Mouse (Mus musculus): Measurements from ENCODE around the gene Tmem201. TPM values are rescaled to one million over a fixed set of nuclear protein-coding genes. Genes with fewer than 3 reads are reported as not detected.

Gene Tmem201
- total and polyA plus RNA-seq, 3 experiments = 6.4 to 29.2 (median 16.2) TPM

DNA sequence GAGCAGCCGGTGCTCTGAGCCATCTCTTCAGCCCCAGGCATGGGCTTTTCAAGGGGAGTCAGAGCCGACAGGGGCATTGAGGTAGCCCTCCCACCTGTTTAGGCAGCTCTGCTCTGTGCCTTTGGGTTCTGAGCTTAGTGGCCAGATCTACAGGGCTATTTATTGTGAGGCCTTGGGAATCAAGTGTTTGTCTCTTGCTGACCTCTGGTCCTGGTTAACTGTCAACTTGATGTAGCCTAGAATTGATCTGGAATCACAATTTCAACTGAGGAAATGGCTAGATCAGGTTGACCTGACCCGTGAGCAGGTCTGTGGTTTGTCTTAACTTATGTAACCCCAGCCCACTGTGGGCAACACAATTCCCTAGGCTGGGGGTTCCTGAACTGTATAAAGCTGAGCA, 23.3 kb downstream of the Tmem201 start:
- H3K36me3 ChIP-seq (replicated peaks in 1 of 2; ENCODE audit: control insufficient read depth in 1 of 2, insufficient read depth in 1 of 2, low read length in 1 of 2) = peaks cover 42 to 67% of the 10 kb centered on the region in 2 experiments
- H3K79me2 ChIP-seq (replicated peaks; ENCODE audit: control insufficient read depth, extremely low read depth, insufficient read depth, poor library complexity, severe bottlenecking) = no peaks in the 10 kb centered on the region
- H3K27me3 ChIP-seq (replicated peaks) = no peaks in the 10 kb centered on the region
- peaks cover 3% of the 10 kb centered on the region for H3K9me3 ChIP-seq (replicated peaks; ENCODE audit: low read length)
- dilution Hi-C loops (cut with MboI; ENCODE audit: extremely low pct_ligation_motif_present, extremely low pct_unique_long_range_greater_than_20kb, low sequenced_read_pairs) (no loop called here), in situ Hi-C loops (cut with MboI; ENCODE audit: low pct_ligation_motif_present, low pct_unique_long_range_greater_than_20kb, low sequenced_read_pairs) (loop anchor here (5.0 to 25.0 kb wide), 2 partner anchors 167 to 552 kb away; partner anchors contain the start of gene Pgd)
- no peak overlapping the region for H3K27ac ChIP-seq (ENCODE audit: insufficient read depth, low read depth)
- no peak overlapping the region for H3K4me3 ChIP-seq (replicated peaks in 1 of 3; ENCODE audit: low read depth in 2 of 3, low read length in 2 of 3, poor library complexity in 1 of 3)
- H3K9ac ChIP-seq (ENCODE audit: insufficient read depth, low read depth) = no peak overlapping the region
- TF ChIP-seq ZC3H11A (IDR thresholded peaks at IDR 0.05; ENCODE audit: low read depth, low read length) = no peak
- no peak for TF ChIP-seq NELFE (IDR thresholded peaks at IDR 0.05; ENCODE audit: low read depth, low read length)
- TF ChIP-seq TBP (conservative IDR thresholded peaks at IDR 0.05; ENCODE audit: low read depth, low read length) = no peak
- TF ChIP-seq POLR2A (IDR thresholded peaks at IDR 0.05; ENCODE audit: low read depth, low read length) = no peak
- peak; percentile 76 for TF ChIP-seq POLR2AphosphoS2 (IDR thresholded peaks at IDR 0.05; ENCODE audit: low read depth, low read length)
- no peak for TF ChIP-seq USF2 (conservative IDR thresholded peaks at IDR 0.05; ENCODE audit: low read depth, low read length)
- TF ChIP-seq ETS1 (conservative IDR thresholded peaks at IDR 0.05; ENCODE audit: low read depth, low read length) = no peak
- no peak for DNase-seq (ENCODE audit: extremely low read depth)
- peaks cover 0 to 14% of the 10 kb centered on the region in 2 experiments; a peak in 2 of 4 replicates for H3K4me1 ChIP-seq (ENCODE audit: control insufficient read depth in 1 of 2, insufficient read depth in 2 of 2)
- no peak overlapping the region for H3K4me2 ChIP-seq (ENCODE audit: insufficient read depth, low read depth, poor library complexity, severe bottlenecking)

GRCm38 (mm10) chr4:149711955-149712354, 25.9 kb downstream of the Tmem201 start:
- no peak overlapping the region for H3K4me3 ChIP-seq (replicated peaks in 1 of 3; ENCODE audit: low read depth in 2 of 3, low read length in 2 of 3, poor library complexity in 1 of 3)
- dilution Hi-C loops (cut with MboI; ENCODE audit: extremely low pct_ligation_motif_present, extremely low pct_unique_long_range_greater_than_20kb, low sequenced_read_pairs) = no loop called here
- peak; percentile 31 for DNase-seq (ENCODE audit: extremely low read depth)

More at GRCm38 (mm10) chr4:149711955-149712354, 25.9 kb downstream of the Tmem201 start:
- Histone ChIP-seq H3K27ac (ENCODE audit: insufficient read depth, low read depth) (no peak overlapping the region), H3K36me3 (replicated peaks in 1 of 2; ENCODE audit: control insufficient read depth in 1 of 2, insufficient read depth in 1 of 2, low read length in 1 of 2) (peaks cover 16 to 62% of the 10 kb centered on the region in 2 experiments), H3K79me2 (replicated peaks; ENCODE audit: control insufficient read depth, extremely low read depth, insufficient read depth, poor library complexity, severe bottlenecking) (0 out of 2 replicates have a peak, but pooled peaks cover under 1% of the 10 kb centered on the region), H3K9ac (ENCODE audit: insufficient read depth, low read depth) (no peak overlapping the region), H3K4me1 (ENCODE audit: control insufficient read depth in 1 of 2, insufficient read depth in 2 of 2) (peaks cover 0 to 28% of the 10 kb centered on the region in 2 experiments; a peak in 3 of 4 replicates), H3K4me2 (ENCODE audit: insufficient read depth, low read depth, poor library complexity, severe bottlenecking) (no peak overlapping the region), H3K9me3 (replicated peaks; ENCODE audit: low read length) (peaks cover 3% of the 10 kb centered on the region), H3K27me3 (replicated peaks) (no peaks in the 10 kb centered on the region)
- TF ChIP-seq TCF12 (IDR thresholded peaks at IDR 0.05; ENCODE audit: low read depth, low read length) (no peak), MEF2A (IDR thresholded peaks at IDR 0.05; ENCODE audit: borderline replicate concordance, low read depth, low read length) (no peak), RAD21 (IDR thresholded peaks at IDR 0.05; ENCODE audit: low read depth, low read length) (peak; percentile 6), GABPA (IDR thresholded peaks at IDR 0.05; ENCODE audit: insufficient replicate concordance, low read depth, low read length) (no peak), MYC (IDR thresholded peaks at IDR 0.05; ENCODE audit: low read depth, low read length) (no peak), HCFC1 (IDR thresholded peaks at IDR 0.05; ENCODE audit: low read depth, low read length) (no peak), KAT2A (IDR thresholded peaks at IDR 0.05; ENCODE audit: insufficient replicate concordance, low read length) (no peak), NRF1 (IDR thresholded peaks at IDR 0.05; ENCODE audit: low read depth, low read length) (no peak), JUND (conservative IDR thresholded peaks at IDR 0.05; ENCODE audit: low read depth, low read length) (no peak), BHLHE40 (IDR thresholded peaks at IDR 0.05; ENCODE audit: low read depth, low read length) (no peak), CHD2 (IDR thresholded peaks at IDR 0.05; ENCODE audit: low read length) (no peak), POLR2A (IDR thresholded peaks at IDR 0.05; ENCODE audit: low read depth, low read length) (no peak), ZC3H11A (IDR thresholded peaks at IDR 0.05; ENCODE audit: low read depth, low read length) (no peak), CHD1 (IDR thresholded peaks at IDR 0.05; ENCODE audit: low read depth, low read length) (no peak), USF2 (conservative IDR thresholded peaks at IDR 0.05; ENCODE audit: low read depth, low read length) (no peak), NELFE (IDR thresholded peaks at IDR 0.05; ENCODE audit: low read depth, low read length) (no peak), ZNF384 (IDR thresholded peaks at IDR 0.05; ENCODE audit: low read depth, low read length) (no peak), IRF4 (IDR thresholded peaks at IDR 0.05; ENCODE audit: low read depth, low read length) (no peak), SIN3A (IDR thresholded peaks at IDR 0.05; ENCODE audit: low read length) (no peak), SMC3 (IDR thresholded peaks at IDR 0.05; ENCODE audit: low read depth, low read length) (peak; percentile 31), ELF1 (IDR thresholded peaks at IDR 0.05; ENCODE audit: low read depth, low read length) (peak; percentile 57; the same call in 1 of the 2 replicates), ZMIZ1 (IDR thresholded peaks at IDR 0.05; ENCODE audit: low read depth, low read length) (no peak), MAX (IDR thresholded peaks at IDR 0.05; ENCODE audit: low read length) (no peak), UBTF (IDR thresholded peaks at IDR 0.05; ENCODE audit: low read depth, low read length) (no peak), ZKSCAN1 (IDR thresholded peaks at IDR 0.05; ENCODE audit: borderline replicate concordance, low read depth, low read length) (no peak), ETS1 (conservative IDR thresholded peaks at IDR 0.05; ENCODE audit: low read depth, low read length) (no peak), E2F4 (IDR thresholded peaks at IDR 0.05; ENCODE audit: insufficient replicate concordance, low read depth, low read length) (no peak), JUN (IDR thresholded peaks at IDR 0.05; ENCODE audit: insufficient read depth, low read depth, low read length) (no peak), USF1 (IDR thresholded peaks at IDR 0.05; ENCODE audit: low read depth, low read length) (no peak), CTCF (conservative IDR thresholded peaks at IDR 0.05 in 1 of 2, IDR thresholded peaks at IDR 0.05 in 1 of 2; ENCODE audit: low read depth in 2 of 2, low read length in 2 of 2) (peak; percentile 58 to 72), POLR2AphosphoS2 (IDR thresholded peaks at IDR 0.05; ENCODE audit: low read depth, low read length) (no peak)
- in situ Hi-C loops (cut with MboI; ENCODE audit: low pct_ligation_motif_present, low pct_unique_long_range_greater_than_20kb, low sequenced_read_pairs) = loop anchor here (5.0 to 25.0 kb wide), 2 partner anchors 165 to 550 kb away; partner anchors contain the start of gene Pgd
